Mouse (Mus musculus): ENCODE data around the gene Uap1. TPM values are rescaled to one million over a fixed set of nuclear protein-coding genes. Genes with fewer than 3 reads are reported as not detected.

Uap1 gene
- 10 to 100 TPM; 36.9 to 42.5 TPM for polyA plus RNA-seq (2017; shearing (Covaris generic))

DNA sequence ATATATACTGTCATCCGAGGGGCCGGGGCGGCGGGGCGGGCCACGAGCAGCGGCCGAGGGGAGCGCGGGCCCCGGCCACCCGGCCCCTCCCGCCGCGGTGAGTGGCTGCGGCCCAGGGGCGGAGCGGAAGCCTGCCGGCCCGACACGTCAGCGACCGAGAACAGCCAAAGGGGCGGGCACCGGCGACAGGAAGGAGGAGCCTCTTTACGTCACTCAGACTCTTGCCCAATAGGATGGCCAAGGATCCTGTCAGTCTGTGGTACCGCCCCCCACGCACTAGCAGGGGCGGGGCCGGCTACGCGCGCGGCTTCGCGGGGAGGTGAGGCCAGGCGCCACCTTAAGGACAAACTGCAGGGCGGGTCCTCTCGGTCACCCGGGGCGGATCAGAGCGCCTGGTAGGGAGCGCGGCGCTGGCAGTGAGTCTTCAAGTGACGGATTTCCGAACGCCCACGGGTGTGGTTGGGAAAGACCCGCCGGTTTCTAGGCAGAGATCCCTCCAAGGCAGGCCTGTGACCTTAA lies at the start of gene Uap1:
Gene Uap1 (minus strand): TSS at position 144 of the 519 bp plus-strand sequence.

DNA sequence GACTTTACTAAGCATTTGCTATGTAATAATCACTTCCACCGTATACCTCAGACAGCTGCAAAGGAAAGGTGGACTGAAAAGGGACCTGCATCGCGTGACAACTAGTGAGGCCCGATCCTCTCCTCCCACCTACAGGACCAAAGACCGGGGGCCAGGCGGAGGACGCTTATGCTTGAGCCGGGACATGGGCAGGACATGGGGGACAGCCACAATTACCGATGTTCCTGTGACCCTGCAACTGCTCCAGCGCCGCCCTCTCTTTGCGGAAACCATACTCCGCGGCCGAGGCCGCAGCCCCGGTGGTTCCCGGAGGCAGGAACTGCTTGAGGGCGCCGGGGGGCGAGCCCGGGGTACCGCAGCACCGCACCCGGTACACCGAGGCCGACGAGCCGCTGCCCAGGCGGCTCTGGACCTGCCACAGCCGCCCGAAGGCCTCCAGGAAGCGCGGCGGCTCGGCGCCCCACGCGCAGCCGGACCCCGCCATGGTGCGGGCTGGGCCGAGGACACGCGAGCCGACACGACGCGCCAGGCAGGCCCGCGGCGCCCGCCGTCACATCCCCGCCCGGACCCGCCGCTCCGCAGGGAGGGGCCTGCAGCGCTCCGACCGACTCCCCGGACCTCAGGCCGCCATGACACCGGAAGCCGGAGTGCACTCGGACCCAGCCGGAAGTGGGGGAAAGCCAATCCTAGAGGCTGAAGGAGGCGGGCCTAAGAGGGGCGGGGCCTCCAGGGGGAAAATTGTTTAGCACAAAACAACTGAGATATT lies 40.2 kb upstream of the Uap1 start, which contains the start of gene Uhmk1:
Gene Uhmk1 (minus strand): TSS at position 641 of the 766 bp plus-strand sequence.

DNA sequence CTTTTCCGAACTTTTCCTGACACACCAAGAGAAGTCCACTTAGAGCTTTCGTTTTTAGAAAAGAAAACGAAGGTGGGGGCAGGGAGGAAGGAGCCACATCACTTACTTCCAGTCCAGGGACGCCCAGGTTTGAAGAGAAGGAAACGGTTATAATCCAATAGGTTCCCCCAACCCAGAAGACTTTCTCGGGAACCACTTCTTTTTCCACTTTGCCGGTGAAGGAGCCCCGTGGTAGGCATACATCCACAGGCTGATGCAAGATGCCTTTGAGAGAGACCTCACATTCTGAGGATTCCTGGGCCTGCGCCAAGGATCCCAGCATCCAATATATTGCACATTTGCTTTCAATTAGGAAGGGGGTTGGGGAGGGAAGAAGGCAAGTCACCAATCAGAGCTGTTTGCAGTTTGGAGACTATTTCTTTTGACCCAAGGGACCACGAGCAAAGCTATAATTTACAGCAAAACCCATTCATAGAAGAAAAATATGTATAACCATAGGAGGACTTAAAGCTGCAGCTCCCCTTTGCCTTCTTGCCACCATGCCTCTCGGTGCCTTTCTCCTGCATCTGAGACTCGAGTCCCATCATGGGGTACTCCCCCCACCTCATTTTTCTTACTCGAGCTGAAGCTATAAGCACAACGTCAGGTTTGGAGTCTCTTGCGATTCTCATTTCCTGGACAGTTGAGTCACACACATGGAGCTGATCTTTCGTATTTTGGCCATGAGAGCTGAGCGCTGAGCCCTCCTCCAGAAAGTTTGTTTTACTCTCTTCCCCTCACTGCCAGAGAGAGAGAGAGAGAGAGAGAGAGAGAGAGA lies 64.0 kb downstream of the Uap1 start, which contains the start of gene Ddr2:
Gene Ddr2 (minus strand): TSS at position 247 of the 817 bp plus-strand sequence.

Other genes with a start within 250 kb of the Uap1 start
- gene Ccdc190, start 246.3 kb downstream of the Uap1 start, polyA plus RNA-seq (2017; shearing (Covaris generic)) = not detected
- 1 to 10 TPM; 3.6 to 4.6 TPM for gene Hsd17b7, start 205.7 kb downstream of the Uap1 start, polyA plus RNA-seq (2017; shearing (Covaris generic))
- under 1 TPM in 1 of 2 experiments, not detected in 1; 0.25 TPM for gene Ddr2, start 64.2 kb downstream of the Uap1 start, polyA plus RNA-seq (2017; shearing (Covaris generic))
- 10 to 100 TPM; 14.1 to 34.0 TPM for gene Uhmk1, start 40.4 kb upstream of the Uap1 start, polyA plus RNA-seq (2017; shearing (Covaris generic))
- gene Sh2d1b2, start 57.8 kb upstream of the Uap1 start, polyA plus RNA-seq (2017; shearing (Covaris generic)) = under 1 TPM in 1 of 2 experiments, not detected in 1; 0.34 TPM
- under 1 TPM in 1 of 2 experiments, not detected in 1; 0.37 TPM for gene Sh2d1b1, start 102.4 kb upstream of the Uap1 start, polyA plus RNA-seq (2017; shearing (Covaris generic))
- gene Gm7694, start 131.4 kb upstream of the Uap1 start, polyA plus RNA-seq (2017; shearing (Covaris generic)) = under 1 TPM in 1 of 2 experiments, not detected in 1; 0.19 TPM
- not detected for gene Spata46, start 133.8 kb upstream of the Uap1 start, polyA plus RNA-seq (2017; shearing (Covaris generic))